Mouse (Mus musculus): ENCODE data around the gene Pde6h. TPM values are rescaled to one million over a fixed set of nuclear protein-coding genes. Genes with fewer than 3 reads are reported as not detected.

Pde6h gene
- polyA plus RNA-seq, 1 experiment from 2014 or later, result not detected

GRCm38 (mm10) chr6:136998181-136998580, 74.5 kb downstream of the Pde6h start:
- Histone ChIP-seq H3K4me1 (no peaks in the 10 kb centered on the region; the same call in 1 of the 2 replicates), H3K4me2 (no peak overlapping the region), H3K27me3 (no peaks in the 10 kb centered on the region), H3K9me3 (no peaks in the 10 kb centered on the region), H3K36me3 (replicated peaks) (no peaks in the 10 kb centered on the region), H3K27ac (no peak overlapping the region), H3K4me3 (replicated peaks) (no peak overlapping the region), H3K9ac (no peak overlapping the region)
- ATAC-seq (ENCODE audit: low FRiP score), result no peak
- WGBS, result 78% methylated on average over 7 of the region's 7 CpGs

GRCm38 (mm10) chr6:136999009-136999408, 75.4 kb downstream of the Pde6h start:
- no peak for ATAC-seq (ENCODE audit: low FRiP score)

GRCm38 (mm10) chr6:136999707-137000446, 76.2 kb downstream of the Pde6h start:
- no peaks in the 10 kb centered on the region; the same call in 1 of the 2 replicates for H3K4me1 ChIP-seq
- no peaks in the 10 kb centered on the region for H3K9me3 ChIP-seq
- 86% methylated on average over 15 of the region's 15 CpGs for WGBS
- no peak for ATAC-seq (ENCODE audit: low FRiP score)
- H3K27ac ChIP-seq, result no peak overlapping the region
- H3K36me3 ChIP-seq (replicated peaks), result no peaks in the 10 kb centered on the region
- no peak overlapping the region for H3K4me3 ChIP-seq (replicated peaks)
- no peaks in the 10 kb centered on the region for H3K27me3 ChIP-seq
- no peak overlapping the region for H3K9ac ChIP-seq
- H3K4me2 ChIP-seq, result no peak overlapping the region

More at GRCm38 (mm10) chr6:136999009-136999408, 75.4 kb downstream of the Pde6h start:
- Histone ChIP-seq H3K4me3 (replicated peaks) (no peak overlapping the region), H3K9me3 (no peaks in the 10 kb centered on the region), H3K9ac (no peak overlapping the region), H3K4me1 (no peaks in the 10 kb centered on the region; the same call in 1 of the 2 replicates), H3K36me3 (replicated peaks) (no peaks in the 10 kb centered on the region), H3K4me2 (no peak overlapping the region), H3K27me3 (no peaks in the 10 kb centered on the region), H3K27ac (no peak overlapping the region)
- 83% methylated on average over 3 of the region's 3 CpGs for WGBS

GRCm38 (mm10) chr6:137000706-137001105, 77.1 kb downstream of the Pde6h start:
- H3K36me3 ChIP-seq (replicated peaks), result no peaks in the 10 kb centered on the region
- no peak for ATAC-seq (ENCODE audit: low FRiP score)
- no peaks in the 10 kb centered on the region; the same call in 1 of the 2 replicates for H3K4me1 ChIP-seq
- no peak overlapping the region for H3K27ac ChIP-seq
- no peak overlapping the region for H3K9ac ChIP-seq
- H3K9me3 ChIP-seq, result no peaks in the 10 kb centered on the region
- no peak overlapping the region for H3K4me2 ChIP-seq
- no peak overlapping the region for H3K4me3 ChIP-seq (replicated peaks)
- no peaks in the 10 kb centered on the region for H3K27me3 ChIP-seq
- 84% methylated on average over 10 of the region's 10 CpGs for WGBS

GRCm38 (mm10) chr6:137001267-137002168, 77.9 kb downstream of the Pde6h start:
- H3K9me3 ChIP-seq, result no peaks in the 10 kb centered on the region
- no peak overlapping the region for H3K9ac ChIP-seq
- WGBS, result 82% methylated on average over 6 of the region's 6 CpGs
- ATAC-seq (ENCODE audit: low FRiP score), result 0 out of 2 replicates have a peak, but pooled peaks have one; percentile 41
- H3K4me1 ChIP-seq, result no peaks in the 10 kb centered on the region
- no peak overlapping the region for H3K4me2 ChIP-seq
- no peaks in the 10 kb centered on the region for H3K27me3 ChIP-seq
- H3K4me3 ChIP-seq (replicated peaks), result no peak overlapping the region
- no peak overlapping the region for H3K27ac ChIP-seq
- no peaks in the 10 kb centered on the region for H3K36me3 ChIP-seq (replicated peaks)

GRCm38 (mm10) chr6:137002169-137002514, 78.5 kb downstream of the Pde6h start:
- Histone ChIP-seq H3K9me3 (no peaks in the 10 kb centered on the region), H3K9ac (no peak overlapping the region), H3K27ac (no peak overlapping the region), H3K4me1 (no peaks in the 10 kb centered on the region), H3K36me3 (replicated peaks) (no peaks in the 10 kb centered on the region), H3K27me3 (no peaks in the 10 kb centered on the region), H3K4me3 (replicated peaks) (no peak overlapping the region), H3K4me2 (no peak overlapping the region)
- 94% methylated on average over 5 of the region's 5 CpGs for WGBS
- ATAC-seq (ENCODE audit: low FRiP score), result no peak

- Histone ChIP-seq H3K4me3 (replicated peaks) (no peak overlapping the region), H3K4me1 (no peaks in the 10 kb centered on the region), H3K9me3 (no peaks in the 10 kb centered on the region), H3K36me3 (replicated peaks) (no peaks in the 10 kb centered on the region), H3K27me3 (no peaks in the 10 kb centered on the region), H3K4me2 (no peak overlapping the region), H3K27ac (no peak overlapping the region), H3K9ac (no peak overlapping the region)
- WGBS, result 93% methylated on average over 4 of the region's 4 CpGs
- no peak for ATAC-seq (ENCODE audit: low FRiP score)
These were observed 80.7 kb downstream of the Pde6h start for GRCm38 (mm10) chr6:137004359-137004758.

GRCm38 (mm10) chr6:137011187-137011586, 87.6 kb downstream of the Pde6h start:
- Histone ChIP-seq H3K9me3 (no peaks in the 10 kb centered on the region), H3K4me3 (replicated peaks) (no peak overlapping the region), H3K4me1 (no peaks in the 10 kb centered on the region), H3K36me3 (replicated peaks) (no peaks in the 10 kb centered on the region), H3K27me3 (no peaks in the 10 kb centered on the region), H3K9ac (no peak overlapping the region), H3K27ac (no peak overlapping the region), H3K4me2 (no peak overlapping the region)
- 89% methylated on average over 5 of the region's 5 CpGs for WGBS
- ATAC-seq (ENCODE audit: low FRiP score), result no peak

GRCm38 (mm10) chr6:137014346-137014745, 90.7 kb downstream of the Pde6h start:
- no peak overlapping the region for H3K27ac ChIP-seq
- no peak overlapping the region for H3K9ac ChIP-seq
- ATAC-seq (ENCODE audit: low FRiP score), result no peak
- H3K4me1 ChIP-seq, result no peaks in the 10 kb centered on the region
- H3K4me2 ChIP-seq, result no peak overlapping the region
- no peaks in the 10 kb centered on the region for H3K9me3 ChIP-seq
- H3K36me3 ChIP-seq (replicated peaks), result no peaks in the 10 kb centered on the region
- no peaks in the 10 kb centered on the region for H3K27me3 ChIP-seq
- H3K4me3 ChIP-seq (replicated peaks), result no peak overlapping the region
- 80% methylated on average over 6 of the region's 6 CpGs for WGBS

- Histone ChIP-seq H3K4me1 (no peaks in the 10 kb centered on the region), H3K9me3 (no peaks in the 10 kb centered on the region), H3K4me3 (replicated peaks) (no peak overlapping the region), H3K9ac (no peak overlapping the region), H3K4me2 (no peak overlapping the region), H3K36me3 (replicated peaks) (no peaks in the 10 kb centered on the region), H3K27me3 (no peaks in the 10 kb centered on the region), H3K27ac (no peak overlapping the region)
- WGBS, result 89% methylated on average over 7 of the region's 7 CpGs
- ATAC-seq (ENCODE audit: low FRiP score), result no peak
These were observed 93.8 kb downstream of the Pde6h start for GRCm38 (mm10) chr6:137017216-137017973.

All from forebrain, embryonic 12.5 days (tissue).